Mouse (Mus musculus): Measurements from ENCODE around the gene Rpl38. TPM values are rescaled to one million over a fixed set of nuclear protein-coding genes. Genes with fewer than 3 reads are reported as not detected.

Gene Rpl38
- polyA plus RNA-seq, 1 experiment from 2014 or later: 926 TPM

DNA sequence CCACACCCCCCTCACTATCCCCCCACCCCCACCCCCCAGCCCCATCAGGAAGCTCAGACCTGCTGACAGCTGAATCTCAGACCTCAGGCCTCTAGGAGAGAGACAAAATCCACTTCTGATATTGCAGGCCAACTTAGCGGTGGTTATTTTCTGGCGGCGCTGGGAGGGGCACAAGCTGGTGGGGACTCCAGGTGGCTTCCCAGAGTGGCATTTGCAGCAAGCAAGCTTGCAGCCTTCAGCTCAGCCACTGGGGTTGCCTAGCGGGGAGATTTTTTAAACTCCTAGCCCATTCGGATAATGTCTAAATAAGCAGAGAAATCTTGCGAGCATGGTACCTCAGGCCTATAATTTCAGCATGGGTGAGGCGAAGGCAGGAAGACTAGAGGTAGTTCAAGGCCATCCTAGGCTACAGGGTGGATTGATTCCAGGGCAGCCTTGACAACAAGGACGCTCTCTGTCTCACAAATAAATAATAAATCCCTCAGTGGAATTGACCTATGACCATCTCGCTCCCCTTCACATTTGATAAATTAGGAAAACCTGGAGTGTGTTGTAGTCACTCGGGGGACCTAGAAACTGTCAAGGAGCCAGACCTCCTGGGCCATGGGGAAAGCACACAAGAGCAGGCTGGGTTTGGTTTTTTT, 29.6 kb upstream of the Rpl38 start:
- no peak for ATAC-seq
- Histone ChIP-seq H3K27me3 (replicated peaks; ENCODE audit: control insufficient read depth, insufficient read depth, low read length) (peaks cover 4% of the 10 kb centered on the region; the same call in 1 of the 2 replicates), H3K4me1 (ENCODE audit: control insufficient read depth, insufficient read depth, low read length) (peaks cover 7% of the 10 kb centered on the region; the same call in 1 of the 2 replicates), H3K27ac (ENCODE audit: low read length) (no peak overlapping the region), H3K9me3 (ENCODE audit: control insufficient read depth, low read length) (no peaks in the 10 kb centered on the region), H3K36me3 (ENCODE audit: control insufficient read depth, insufficient read depth, low read length) (no peaks in the 10 kb centered on the region), H3K4me3 (ENCODE audit: low read length) (no peak overlapping the region), H3K4me2 (ENCODE audit: low read depth, low read length) (no peak overlapping the region), H3K9ac (ENCODE audit: low read depth, low read length) (no peak overlapping the region)
- 70% methylated on average over 10 of the region's 10 CpGs for WGBS

DNA sequence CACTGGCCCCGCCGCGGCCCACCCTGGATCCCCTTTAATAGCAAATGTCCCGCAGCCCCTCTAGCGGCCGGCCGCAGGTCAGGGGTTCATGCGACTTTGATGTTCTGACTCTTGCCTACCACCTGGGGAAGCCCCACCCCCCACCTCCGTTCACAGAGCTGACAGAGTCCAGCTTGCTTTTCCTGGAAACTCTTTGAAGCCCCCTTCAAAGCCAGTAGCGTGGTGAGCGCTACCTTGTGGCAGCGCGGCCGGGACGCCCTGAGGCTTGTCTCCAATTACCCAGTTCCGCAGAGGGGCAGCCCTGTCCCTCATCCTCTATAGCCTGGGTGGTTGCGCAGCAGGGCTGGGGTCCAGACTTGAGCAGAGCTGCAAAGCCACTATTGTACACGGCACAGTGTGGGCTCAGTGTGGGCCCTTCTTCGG, 28.6 kb upstream of the Rpl38 start:
- Histone ChIP-seq H3K9ac (ENCODE audit: low read depth, low read length) (no peak overlapping the region), H3K4me2 (ENCODE audit: low read depth, low read length) (no peak overlapping the region), H3K4me3 (ENCODE audit: low read length) (no peak overlapping the region), H3K27ac (ENCODE audit: low read length) (no peak overlapping the region), H3K9me3 (ENCODE audit: control insufficient read depth, low read length) (no peaks in the 10 kb centered on the region), H3K36me3 (ENCODE audit: control insufficient read depth, insufficient read depth, low read length) (no peaks in the 10 kb centered on the region), H3K4me1 (ENCODE audit: control insufficient read depth, insufficient read depth, low read length) (peaks cover 7% of the 10 kb centered on the region; the same call in 1 of the 2 replicates), H3K27me3 (replicated peaks; ENCODE audit: control insufficient read depth, insufficient read depth, low read length) (peaks cover 4% of the 10 kb centered on the region; the same call in 1 of the 2 replicates)
- WGBS: 11% methylated on average over 19 of the region's 19 CpGs
- ATAC-seq: no peak

DNA sequence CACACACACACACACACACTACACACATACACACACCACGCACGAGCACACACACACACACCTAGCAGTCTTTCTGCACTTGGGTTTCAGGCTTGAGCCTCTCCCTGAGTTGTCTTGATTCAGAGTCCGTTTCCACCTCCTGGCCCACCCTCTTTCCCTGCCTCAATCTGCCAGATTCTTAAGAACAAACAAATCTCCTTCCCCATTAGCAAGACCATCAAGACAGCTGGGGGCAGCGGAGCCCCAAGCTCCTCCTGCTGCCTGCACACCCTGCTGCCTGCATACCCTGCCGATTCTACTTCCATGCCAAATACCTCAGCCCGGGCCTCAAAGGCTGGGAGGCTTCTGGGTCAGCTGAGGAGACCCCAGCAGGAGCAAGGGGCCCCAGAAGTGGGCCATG, 27.7 kb upstream of the Rpl38 start:
- Histone ChIP-seq H3K9ac (ENCODE audit: low read depth, low read length) (no peak overlapping the region), H3K4me3 (ENCODE audit: low read length) (no peak overlapping the region), H3K27ac (ENCODE audit: low read length) (no peak overlapping the region), H3K36me3 (ENCODE audit: control insufficient read depth, insufficient read depth, low read length) (no peaks in the 10 kb centered on the region), H3K27me3 (replicated peaks; ENCODE audit: control insufficient read depth, insufficient read depth, low read length) (peaks cover 4% of the 10 kb centered on the region; the same call in 1 of the 2 replicates), H3K4me2 (ENCODE audit: low read depth, low read length) (no peak overlapping the region), H3K4me1 (ENCODE audit: control insufficient read depth, insufficient read depth, low read length) (peaks cover 7% of the 10 kb centered on the region; the same call in 1 of the 2 replicates), H3K9me3 (ENCODE audit: control insufficient read depth, low read length) (no peaks in the 10 kb centered on the region)
- ATAC-seq: no peak
- 48% methylated on average over 6 of the region's 6 CpGs for WGBS

DNA sequence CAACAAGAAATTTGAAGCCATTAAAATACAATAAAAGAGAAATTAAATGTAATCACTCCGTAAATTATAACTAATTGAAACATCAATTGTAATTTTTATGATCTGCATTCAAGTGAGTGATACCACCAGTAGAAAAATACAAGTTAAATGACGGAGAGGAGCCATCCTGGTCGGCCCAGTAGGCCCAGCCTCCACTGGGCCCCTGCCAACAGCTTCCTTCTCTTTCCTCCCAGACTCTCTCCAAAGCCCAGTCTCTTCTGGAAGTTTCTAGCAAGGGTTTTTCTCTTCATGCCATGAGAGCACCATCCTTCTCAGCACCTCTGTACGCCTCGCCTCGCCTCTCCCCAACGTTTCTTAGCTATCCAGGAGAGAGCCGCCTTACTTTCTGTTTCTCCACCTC, 27.2 kb upstream of the Rpl38 start:
- Histone ChIP-seq H3K4me1 (ENCODE audit: control insufficient read depth, insufficient read depth, low read length) (peaks cover 7% of the 10 kb centered on the region; the same call in 1 of the 2 replicates), H3K9ac (ENCODE audit: low read depth, low read length) (no peak overlapping the region), H3K4me2 (ENCODE audit: low read depth, low read length) (no peak overlapping the region), H3K27me3 (replicated peaks; ENCODE audit: control insufficient read depth, insufficient read depth, low read length) (peaks cover 4% of the 10 kb centered on the region; the same call in 1 of the 2 replicates), H3K27ac (ENCODE audit: low read length) (no peak overlapping the region), H3K9me3 (ENCODE audit: control insufficient read depth, low read length) (no peaks in the 10 kb centered on the region), H3K36me3 (ENCODE audit: control insufficient read depth, insufficient read depth, low read length) (no peaks in the 10 kb centered on the region), H3K4me3 (ENCODE audit: low read length) (no peak overlapping the region)
- WGBS: 78% methylated on average over 8 of the region's 8 CpGs
- ATAC-seq: no peak

DNA sequence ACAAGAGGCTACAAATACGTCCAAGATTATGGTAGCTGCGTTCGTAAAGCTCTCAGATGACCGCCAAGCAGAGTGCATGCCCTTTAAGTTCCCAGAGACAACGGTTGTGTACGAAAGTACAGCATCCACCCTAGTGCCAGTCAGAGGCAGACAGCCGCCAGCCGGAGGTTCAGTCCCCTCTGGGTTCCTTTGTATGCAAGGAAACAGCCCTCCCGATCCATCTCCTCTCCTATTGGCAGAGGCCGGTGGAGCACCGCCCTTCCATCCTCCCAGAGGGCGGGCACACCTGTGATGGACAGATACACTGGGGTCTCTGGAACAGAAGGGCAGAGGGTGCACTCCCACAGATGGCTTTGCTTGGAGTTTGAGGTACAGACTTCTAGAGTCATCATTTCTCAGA, 26.1 kb upstream of the Rpl38 start:
- Histone ChIP-seq H3K4me1 (ENCODE audit: control insufficient read depth, insufficient read depth, low read length) (peaks cover 4% of the 10 kb centered on the region; the same call in 1 of the 2 replicates), H3K36me3 (ENCODE audit: control insufficient read depth, insufficient read depth, low read length) (no peaks in the 10 kb centered on the region), H3K4me3 (ENCODE audit: low read length) (no peak overlapping the region), H3K27ac (ENCODE audit: low read length) (no peak overlapping the region), H3K9ac (ENCODE audit: low read depth, low read length) (no peak overlapping the region), H3K27me3 (replicated peaks; ENCODE audit: control insufficient read depth, insufficient read depth, low read length) (peaks cover 4% of the 10 kb centered on the region; the same call in 1 of the 2 replicates), H3K4me2 (ENCODE audit: low read depth, low read length) (no peak overlapping the region), H3K9me3 (ENCODE audit: control insufficient read depth, low read length) (no peaks in the 10 kb centered on the region)
- no peak for ATAC-seq
- WGBS: 61% methylated on average over 12 of the region's 12 CpGs

DNA sequence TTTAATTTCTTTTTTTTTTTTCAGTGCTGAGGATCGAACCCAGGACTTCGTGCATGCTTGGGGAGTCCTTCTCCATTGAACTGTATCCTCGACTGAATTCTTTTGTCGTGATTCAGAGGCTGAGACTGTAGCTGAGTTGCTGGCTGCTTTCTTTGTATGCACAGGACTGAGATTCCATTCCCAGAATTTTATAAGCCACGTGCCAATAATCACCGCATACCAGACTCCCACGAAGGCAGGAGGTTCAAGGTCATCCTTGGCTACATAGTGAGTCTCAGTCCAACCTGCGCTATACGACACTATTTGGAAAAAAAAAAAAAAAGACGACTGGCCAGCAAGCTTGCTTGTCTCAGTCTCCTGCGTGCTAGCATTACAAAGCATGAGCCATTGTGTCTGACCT, 25.4 kb upstream of the Rpl38 start:
- WGBS: 73% methylated on average over 11 of the region's 11 CpGs
- ATAC-seq: no peak

DNA sequence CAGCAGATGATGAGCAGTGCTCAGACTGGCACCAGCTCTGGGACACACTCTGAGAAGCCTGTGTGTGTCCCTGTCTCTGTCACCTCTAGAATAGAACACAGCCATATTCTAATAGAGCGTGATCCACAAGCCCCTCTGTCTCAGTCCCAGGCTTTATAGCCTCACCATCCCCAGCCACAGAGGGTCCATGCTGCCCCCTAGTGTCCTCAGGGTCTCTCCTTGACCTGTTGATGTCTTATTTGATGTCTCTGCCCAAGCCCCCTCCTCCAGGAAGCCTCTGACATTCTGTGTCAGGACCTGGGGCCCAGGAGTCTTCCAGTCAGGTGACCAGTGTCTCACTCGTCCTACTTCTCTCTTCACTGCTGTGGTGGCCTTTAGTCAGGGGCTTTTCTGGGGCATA, 24.2 kb upstream of the Rpl38 start:
- no peaks in the 10 kb centered on the region for H3K9me3 ChIP-seq (ENCODE audit: control insufficient read depth, low read length)
- no peaks in the 10 kb centered on the region for H3K36me3 ChIP-seq (ENCODE audit: control insufficient read depth, insufficient read depth, low read length)
- no peak overlapping the region for H3K4me3 ChIP-seq (ENCODE audit: low read length)
- no peak overlapping the region for H3K27ac ChIP-seq (ENCODE audit: low read length)
- 44% methylated on average over 2 of the region's 2 CpGs for WGBS
- H3K4me2 ChIP-seq (ENCODE audit: low read depth, low read length): no peak overlapping the region
- H3K4me1 ChIP-seq (ENCODE audit: control insufficient read depth, insufficient read depth, low read length): peaks cover 4% of the 10 kb centered on the region; the same call in 1 of the 2 replicates
- ATAC-seq: no peak
- no peak overlapping the region for H3K9ac ChIP-seq (ENCODE audit: low read depth, low read length)
- H3K27me3 ChIP-seq (replicated peaks; ENCODE audit: control insufficient read depth, insufficient read depth, low read length): no peaks in the 10 kb centered on the region; the same call in 1 of the 2 replicates

More for the DNA sequence above, 25.4 kb upstream of the Rpl38 start:
- no peak overlapping the region for H3K27ac ChIP-seq (ENCODE audit: low read length)
- H3K36me3 ChIP-seq (ENCODE audit: control insufficient read depth, insufficient read depth, low read length): no peaks in the 10 kb centered on the region
- H3K27me3 ChIP-seq (replicated peaks; ENCODE audit: control insufficient read depth, insufficient read depth, low read length): peaks cover 2% of the 10 kb centered on the region; the same call in 1 of the 2 replicates
- peaks cover 4% of the 10 kb centered on the region; the same call in 1 of the 2 replicates for H3K4me1 ChIP-seq (ENCODE audit: control insufficient read depth, insufficient read depth, low read length)
- no peak overlapping the region for H3K4me2 ChIP-seq (ENCODE audit: low read depth, low read length)
- no peak overlapping the region for H3K4me3 ChIP-seq (ENCODE audit: low read length)
- H3K9ac ChIP-seq (ENCODE audit: low read depth, low read length): no peak overlapping the region
- H3K9me3 ChIP-seq (ENCODE audit: control insufficient read depth, low read length): no peaks in the 10 kb centered on the region

DNA sequence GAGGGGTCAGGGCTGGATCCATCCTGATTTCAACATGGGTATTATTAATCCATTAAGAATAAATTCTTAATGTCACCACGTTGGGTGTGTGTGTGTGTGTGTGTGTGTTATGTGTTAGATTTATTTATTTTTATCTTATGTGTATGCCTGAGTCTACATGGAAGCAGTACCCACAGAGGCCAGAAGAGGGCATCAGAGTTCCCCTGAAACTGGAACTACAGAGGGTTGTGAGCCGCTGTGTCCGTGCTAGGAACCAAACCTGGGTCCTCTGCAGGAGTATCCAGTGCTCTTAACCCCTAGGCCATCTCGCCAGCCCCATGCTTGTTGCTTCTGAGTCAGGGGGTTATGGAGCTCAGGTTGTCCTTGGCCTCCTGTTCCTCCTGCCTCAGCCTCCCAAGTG, 18.8 kb upstream of the Rpl38 start:
- Histone ChIP-seq H3K4me1 (ENCODE audit: control insufficient read depth, insufficient read depth, low read length) (no peaks in the 10 kb centered on the region), H3K27ac (ENCODE audit: low read length) (no peak overlapping the region), H3K9me3 (ENCODE audit: control insufficient read depth, low read length) (no peaks in the 10 kb centered on the region), H3K4me2 (ENCODE audit: low read depth, low read length) (no peak overlapping the region), H3K27me3 (replicated peaks; ENCODE audit: control insufficient read depth, insufficient read depth, low read length) (no peaks in the 10 kb centered on the region), H3K9ac (ENCODE audit: low read depth, low read length) (no peak overlapping the region), H3K36me3 (ENCODE audit: control insufficient read depth, insufficient read depth, low read length) (no peaks in the 10 kb centered on the region), H3K4me3 (ENCODE audit: low read length) (no peak overlapping the region)
- 68% methylated on average over 4 of the region's 4 CpGs for WGBS
- ATAC-seq: no peak

DNA sequence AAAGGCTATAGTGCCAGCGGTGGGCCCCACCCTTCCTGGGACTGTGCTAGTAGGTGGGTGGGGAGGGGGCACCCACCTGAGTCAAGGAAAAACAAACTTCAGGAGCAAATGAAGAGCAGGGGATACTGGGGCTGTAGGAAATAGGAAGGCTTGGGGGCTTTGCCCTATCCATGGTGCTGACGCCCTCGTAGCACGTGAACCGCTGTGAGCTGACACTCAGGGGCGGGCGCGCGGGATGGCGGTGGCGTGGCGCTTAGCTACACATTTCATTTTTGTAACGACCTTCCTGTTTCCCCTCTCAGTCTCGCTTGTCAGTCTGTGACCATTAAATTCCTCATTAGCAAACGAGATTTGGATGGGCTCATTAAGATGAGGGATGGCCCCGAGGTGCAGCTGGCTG, 15.8 kb upstream of the Rpl38 start:
- no peak overlapping the region for H3K4me2 ChIP-seq (ENCODE audit: low read depth, low read length)
- 5% methylated on average over 16 of the region's 16 CpGs for WGBS

More for the DNA sequence above, 15.8 kb upstream of the Rpl38 start:
- ATAC-seq: no peak
- no peaks in the 10 kb centered on the region for H3K4me1 ChIP-seq (ENCODE audit: control insufficient read depth, insufficient read depth, low read length)
- H3K9me3 ChIP-seq (ENCODE audit: control insufficient read depth, low read length): no peaks in the 10 kb centered on the region
- peaks cover 4% of the 10 kb centered on the region; the same call in 1 of the 2 replicates for H3K27me3 ChIP-seq (replicated peaks; ENCODE audit: control insufficient read depth, insufficient read depth, low read length)
- no peak overlapping the region for H3K4me3 ChIP-seq (ENCODE audit: low read length)
- no peak overlapping the region for H3K9ac ChIP-seq (ENCODE audit: low read depth, low read length)
- no peak overlapping the region for H3K27ac ChIP-seq (ENCODE audit: low read length)
- H3K36me3 ChIP-seq (ENCODE audit: control insufficient read depth, insufficient read depth, low read length): no peaks in the 10 kb centered on the region

Measured in intestine, embryonic 16.5 days (tissue).